Mouse (Mus musculus): ENCODE results near the gene Brd3. TPM values are rescaled to one million over a fixed set of nuclear protein-coding genes. Genes with fewer than 3 reads are reported as not detected.

Brd3 gene
- polyA plus RNA-seq, 1 experiment from 2014 or later, result 126 TPM

- H3K9me3 ChIP-seq (ENCODE audit: control insufficient read depth, low read length), result no peaks in the 10 kb centered on the region
- no peak overlapping the region for H3K9ac ChIP-seq (replicated peaks; ENCODE audit: low read depth, low read length)
- H3K27ac ChIP-seq (ENCODE audit: low read depth, low read length), result no peak overlapping the region
- no peaks in the 10 kb centered on the region for H3K27me3 ChIP-seq (ENCODE audit: control insufficient read depth, insufficient read depth, low read length)
- ATAC-seq (ENCODE audit: low read depth), result no peak
- 36% methylated on average over 23 of the region's 23 CpGs for WGBS
- H3K4me1 ChIP-seq (ENCODE audit: control insufficient read depth, insufficient read depth, low read length), result no peaks in the 10 kb centered on the region
- peak overlapping the region; percentile 31 for H3K4me2 ChIP-seq (ENCODE audit: low read depth, low read length)
- H3K4me3 ChIP-seq (ENCODE audit: low read depth, low read length), result no peak overlapping the region
- no peaks in the 10 kb centered on the region for H3K36me3 ChIP-seq (ENCODE audit: control insufficient read depth, insufficient read depth, low read length)
Observed at GRCm38 (mm10) chr2:27496391-27497028, 11.0 kb downstream of the Brd3 start.

GRCm38 (mm10) chr2:27493971-27494370 is 13.5 kb downstream of the Brd3 start:
- no peak overlapping the region for H3K4me3 ChIP-seq (ENCODE audit: low read depth, low read length)
- ATAC-seq (ENCODE audit: low read depth), result no peak
- H3K4me2 ChIP-seq (ENCODE audit: low read depth, low read length), result no peak overlapping the region
- H3K36me3 ChIP-seq (ENCODE audit: control insufficient read depth, insufficient read depth, low read length), result no peaks in the 10 kb centered on the region
- no peaks in the 10 kb centered on the region for H3K9me3 ChIP-seq (ENCODE audit: control insufficient read depth, low read length)
- no peak overlapping the region for H3K9ac ChIP-seq (replicated peaks; ENCODE audit: low read depth, low read length)
- WGBS, result 92% methylated on average over 3 of the region's 3 CpGs
- no peaks in the 10 kb centered on the region for H3K27me3 ChIP-seq (ENCODE audit: control insufficient read depth, insufficient read depth, low read length)
- no peaks in the 10 kb centered on the region for H3K4me1 ChIP-seq (ENCODE audit: control insufficient read depth, insufficient read depth, low read length)
- H3K27ac ChIP-seq (ENCODE audit: low read depth, low read length), result no peak overlapping the region

- no peak overlapping the region for H3K4me2 ChIP-seq (ENCODE audit: low read depth, low read length)
- H3K9me3 ChIP-seq (ENCODE audit: control insufficient read depth, low read length), result no peaks in the 10 kb centered on the region
- no peak for ATAC-seq (ENCODE audit: low read depth)
- no peak overlapping the region for H3K27ac ChIP-seq (ENCODE audit: low read depth, low read length)
- H3K4me3 ChIP-seq (ENCODE audit: low read depth, low read length), result no peak overlapping the region
- no peaks in the 10 kb centered on the region for H3K27me3 ChIP-seq (ENCODE audit: control insufficient read depth, insufficient read depth, low read length)
- WGBS, result 93% methylated on average over 2 of the region's 2 CpGs
- no peak overlapping the region for H3K9ac ChIP-seq (replicated peaks; ENCODE audit: low read depth, low read length)
- no peaks in the 10 kb centered on the region for H3K4me1 ChIP-seq (ENCODE audit: control insufficient read depth, insufficient read depth, low read length)
- H3K36me3 ChIP-seq (ENCODE audit: control insufficient read depth, insufficient read depth, low read length), result no peaks in the 10 kb centered on the region
Observed at GRCm38 (mm10) chr2:27490939-27491338, 16.5 kb downstream of the Brd3 start.

GRCm38 (mm10) chr2:27488362-27488761 is 19.1 kb downstream of the Brd3 start:
- H3K36me3 ChIP-seq (ENCODE audit: control insufficient read depth, insufficient read depth, low read length), result no peaks in the 10 kb centered on the region
- no peaks in the 10 kb centered on the region for H3K27me3 ChIP-seq (ENCODE audit: control insufficient read depth, insufficient read depth, low read length)
- H3K9ac ChIP-seq (replicated peaks; ENCODE audit: low read depth, low read length), result no peak overlapping the region
- no peak overlapping the region for H3K4me2 ChIP-seq (ENCODE audit: low read depth, low read length)
- H3K9me3 ChIP-seq (ENCODE audit: control insufficient read depth, low read length), result no peaks in the 10 kb centered on the region
- H3K4me1 ChIP-seq (ENCODE audit: control insufficient read depth, insufficient read depth, low read length), result no peaks in the 10 kb centered on the region
- no peak for ATAC-seq (ENCODE audit: low read depth)
- no peak overlapping the region for H3K4me3 ChIP-seq (ENCODE audit: low read depth, low read length)
- H3K27ac ChIP-seq (ENCODE audit: low read depth, low read length), result no peak overlapping the region
- WGBS, result 100% methylated on average over 1 of the region's 1 CpGs

- Histone ChIP-seq H3K9ac (replicated peaks; ENCODE audit: low read depth, low read length) (no peak overlapping the region), H3K27ac (ENCODE audit: low read depth, low read length) (no peak overlapping the region), H3K4me2 (ENCODE audit: low read depth, low read length) (no peak overlapping the region), H3K4me3 (ENCODE audit: low read depth, low read length) (no peak overlapping the region), H3K9me3 (ENCODE audit: control insufficient read depth, low read length) (no peaks in the 10 kb centered on the region), H3K27me3 (ENCODE audit: control insufficient read depth, insufficient read depth, low read length) (no peaks in the 10 kb centered on the region), H3K36me3 (ENCODE audit: control insufficient read depth, insufficient read depth, low read length) (no peaks in the 10 kb centered on the region), H3K4me1 (ENCODE audit: control insufficient read depth, insufficient read depth, low read length) (no peaks in the 10 kb centered on the region)
- ATAC-seq (ENCODE audit: low read depth), result no peak
- 83% methylated on average over 3 of the region's 4 CpGs for WGBS
Observed at GRCm38 (mm10) chr2:27487336-27488049, 20.0 kb downstream of the Brd3 start.

GRCm38 (mm10) chr2:27486725-27487124 is 20.7 kb downstream of the Brd3 start:
- no peaks in the 10 kb centered on the region for H3K4me1 ChIP-seq (ENCODE audit: control insufficient read depth, insufficient read depth, low read length)
- H3K36me3 ChIP-seq (ENCODE audit: control insufficient read depth, insufficient read depth, low read length), result no peaks in the 10 kb centered on the region
- no peaks in the 10 kb centered on the region for H3K27me3 ChIP-seq (ENCODE audit: control insufficient read depth, insufficient read depth, low read length)
- no peak overlapping the region for H3K9ac ChIP-seq (replicated peaks; ENCODE audit: low read depth, low read length)
- ATAC-seq (ENCODE audit: low read depth), result no peak
- H3K27ac ChIP-seq (ENCODE audit: low read depth, low read length), result no peak overlapping the region
- no peaks in the 10 kb centered on the region for H3K9me3 ChIP-seq (ENCODE audit: control insufficient read depth, low read length)
- 76% methylated on average over 4 of the region's 4 CpGs for WGBS
- no peak overlapping the region for H3K4me3 ChIP-seq (ENCODE audit: low read depth, low read length)
- no peak overlapping the region for H3K4me2 ChIP-seq (ENCODE audit: low read depth, low read length)

- no peak for ATAC-seq (ENCODE audit: low read depth)
- no peaks in the 10 kb centered on the region for H3K36me3 ChIP-seq (ENCODE audit: control insufficient read depth, insufficient read depth, low read length)
- no peak overlapping the region for H3K4me2 ChIP-seq (ENCODE audit: low read depth, low read length)
- 81% methylated on average over 7 of the region's 7 CpGs for WGBS
- H3K9me3 ChIP-seq (ENCODE audit: control insufficient read depth, low read length), result no peaks in the 10 kb centered on the region
- no peaks in the 10 kb centered on the region for H3K4me1 ChIP-seq (ENCODE audit: control insufficient read depth, insufficient read depth, low read length)
- H3K9ac ChIP-seq (replicated peaks; ENCODE audit: low read depth, low read length), result no peak overlapping the region
- H3K4me3 ChIP-seq (ENCODE audit: low read depth, low read length), result no peak overlapping the region
- no peak overlapping the region for H3K27ac ChIP-seq (ENCODE audit: low read depth, low read length)
- no peaks in the 10 kb centered on the region for H3K27me3 ChIP-seq (ENCODE audit: control insufficient read depth, insufficient read depth, low read length)
Observed at GRCm38 (mm10) chr2:27482265-27482861, 25.1 kb downstream of the Brd3 start.

- 77% methylated on average over 4 of the region's 4 CpGs for WGBS
- H3K27ac ChIP-seq (ENCODE audit: low read depth, low read length), result no peak overlapping the region
- H3K36me3 ChIP-seq (ENCODE audit: control insufficient read depth, insufficient read depth, low read length), result no peaks in the 10 kb centered on the region
- H3K4me1 ChIP-seq (ENCODE audit: control insufficient read depth, insufficient read depth, low read length), result no peaks in the 10 kb centered on the region
- no peak overlapping the region for H3K4me2 ChIP-seq (ENCODE audit: low read depth, low read length)
- H3K27me3 ChIP-seq (ENCODE audit: control insufficient read depth, insufficient read depth, low read length), result no peaks in the 10 kb centered on the region
- H3K9me3 ChIP-seq (ENCODE audit: control insufficient read depth, low read length), result no peaks in the 10 kb centered on the region
- no peak overlapping the region for H3K4me3 ChIP-seq (ENCODE audit: low read depth, low read length)
- no peak overlapping the region for H3K9ac ChIP-seq (replicated peaks; ENCODE audit: low read depth, low read length)
- no peak for ATAC-seq (ENCODE audit: low read depth)
Observed at GRCm38 (mm10) chr2:27480367-27480766, 27.1 kb downstream of the Brd3 start.

GRCm38 (mm10) chr2:27479821-27480220 is 27.6 kb downstream of the Brd3 start:
- WGBS, result 76% methylated on average over 4 of the region's 4 CpGs
- no peak overlapping the region for H3K4me3 ChIP-seq (ENCODE audit: low read depth, low read length)
- H3K4me2 ChIP-seq (ENCODE audit: low read depth, low read length), result no peak overlapping the region
- no peaks in the 10 kb centered on the region for H3K27me3 ChIP-seq (ENCODE audit: control insufficient read depth, insufficient read depth, low read length)
- no peak overlapping the region for H3K9ac ChIP-seq (replicated peaks; ENCODE audit: low read depth, low read length)
- no peak overlapping the region for H3K27ac ChIP-seq (ENCODE audit: low read depth, low read length)
- no peaks in the 10 kb centered on the region for H3K36me3 ChIP-seq (ENCODE audit: control insufficient read depth, insufficient read depth, low read length)
- no peaks in the 10 kb centered on the region for H3K4me1 ChIP-seq (ENCODE audit: control insufficient read depth, insufficient read depth, low read length)
- no peak for ATAC-seq (ENCODE audit: low read depth)
- no peaks in the 10 kb centered on the region for H3K9me3 ChIP-seq (ENCODE audit: control insufficient read depth, low read length)
